Mouse (Mus musculus): ENCODE results near the gene Serpinb6c. TPM values are rescaled to one million over a fixed set of nuclear protein-coding genes. Genes with fewer than 3 reads are reported as not detected.

The Serpinb6c gene
- polyA plus RNA-seq (2012; fragmentation: generic; extraction: Trizol) = not detected

GRCm38 (mm10) chr13:33905176-33905954, at the start of gene Serpinb6c:
TSS of gene Serpinb6c (minus strand) at chr13:33905708.

GRCm38 (mm10) chr13:33843308-33843707, 62.2 kb downstream of the Serpinb6c start, which contains the start of gene Serpinb6e:
TSS of gene Serpinb6e (minus strand) at chr13:33843408.

Other genes starting within 250 kb of the Serpinb6c start
- gene Serpinb6d, start 244.3 kb downstream of the Serpinb6c start, polyA plus RNA-seq (2012; fragmentation: generic; extraction: Trizol) = not detected
- not detected for gene Serpinb6e, start 62.3 kb downstream of the Serpinb6c start, polyA plus RNA-seq (2012; fragmentation: generic; extraction: Trizol)
- 10 to 100 TPM; 14.2 to 21.7 TPM for gene Nqo2, start 59.0 kb upstream of the Serpinb6c start, polyA plus RNA-seq (2012; fragmentation: generic; extraction: Trizol)
- 10 to 100 TPM in 1 of 2 experiments, 1 to 10 TPM in 1; 1.9 to 14.3 TPM for gene Ripk1, start 96.7 kb upstream of the Serpinb6c start, polyA plus RNA-seq (2012; fragmentation: generic; extraction: Trizol)
- 100 to 1,000 TPM; 126 to 299 TPM for gene Serpinb6a, start 97.1 kb upstream of the Serpinb6c start, polyA plus RNA-seq (2012; fragmentation: generic; extraction: Trizol)
- 10 to 100 TPM; 15.9 to 71.6 TPM for gene Bphl, start 131.9 kb upstream of the Serpinb6c start, polyA plus RNA-seq (2012; fragmentation: generic; extraction: Trizol)
- gene Tubb2a, start 172.3 kb upstream of the Serpinb6c start, polyA plus RNA-seq (2012; fragmentation: generic; extraction: Trizol) = 100 to 1,000 TPM; 113 to 426 TPM
- gene Tubb2b, start 224.8 kb upstream of the Serpinb6c start, polyA plus RNA-seq (2012; fragmentation: generic; extraction: Trizol) = 1 to 10 TPM in 1 of 2 experiments, under 1 TPM in 1; 0.36 to 2.4 TPM

Data from C3H10T1/2 (cell line).